Mouse (Mus musculus) hindbrain, embryonic 16.5 days (tissue): Measurements from ENCODE around the gene Mutyh. TPM values are rescaled to one million over a fixed set of nuclear protein-coding genes. Genes with fewer than 3 reads are reported as not detected.
A peak's percentile ranks its signal among the peaks of the same experiment; 100 is the strongest.

Source experiments
- ATAC-seq: fragments of 200-750 bp; cut with Nextera tagmentation; 2 replicates; pipeline ENCODE4 v1.8.0; 2017; ENCODE audit warnings: moderate TSS enrichment, moderate library complexity
- H3K27ac ChIP-seq: fragments of 300-500 bp; sonication (generic); 2 replicates; pipeline ENCODE4 v1.5.1; 2014; ENCODE audit warnings: low read depth, mild to moderate bottlenecking, control low read depth, low read length, moderate library complexity
- H3K27me3 ChIP-seq: fragments of 300-500 bp; sonication (generic); replicated peaks from 2 replicates; pipeline ENCODE4 v1.6.1; 2014; ENCODE audit warnings: low read length; ENCODE audit not compliant: control insufficient read depth, insufficient read depth
- H3K36me3 ChIP-seq: fragments of 300-500 bp; sonication (generic); 2 replicates; pipeline ENCODE4 v1.6.1; 2014; ENCODE audit warnings: mild to moderate bottlenecking, low read length, moderate library complexity, mixed read lengths; ENCODE audit not compliant: control insufficient read depth, insufficient read depth
- H3K4me1 ChIP-seq: fragments of 300-500 bp; sonication (generic); 2 replicates; pipeline ENCODE4 v1.6.1; 2014; ENCODE audit warnings: low read depth, low read length; ENCODE audit not compliant: control insufficient read depth, insufficient read depth
- H3K4me2 ChIP-seq: fragments of 300-500 bp; sonication (generic); 2 replicates; pipeline ENCODE4 v1.6.1; 2014; ENCODE audit warnings: mild to moderate bottlenecking, low read length, control low read depth, moderate library complexity
- H3K4me3 ChIP-seq: fragments of 300-500 bp; sonication (generic); 2 replicates; pipeline ENCODE4 v1.5.1; 2014; ENCODE audit warnings: mild to moderate bottlenecking, low read length, control low read depth, moderate library complexity
- H3K9ac ChIP-seq: fragments of 300-500 bp; sonication (generic); 2 replicates; pipeline ENCODE4 v1.6.1; 2014; ENCODE audit warnings: low read depth, mild to moderate bottlenecking, control low read depth, low read length, moderate library complexity
- H3K9me3 ChIP-seq: fragments of 300-500 bp; sonication (generic); 2 replicates; pipeline ENCODE4 v1.6.1; 2014; ENCODE audit warnings: mild to moderate bottlenecking, low read length, moderate library complexity; ENCODE audit not compliant: control insufficient read depth
- WGBS: fragments of 180-500 bp; shearing (Covaris S2); extraction: QIAGEN DNeasy Blood & Tissue Kit; methylation state at CpG from one replicate; pipeline ENCODE4 v1.1.7; 2014; 5-methylcytosine and 5-hydroxymethylcytosine counted together
- polyA plus RNA-seq: library from polyadenylated mRNA; unstranded; fragments of >200 nt; fragmentation: Nextera tagmentation; extraction: Ambion mirVana; gene quantifications from 2 replicates; pipeline ENCODE4 v1.2.1, GENCODE M21; 2015

The Mutyh gene
- polyA plus RNA-seq, 1 experiment from 2014 or later, result 6.8 TPM

DNA sequence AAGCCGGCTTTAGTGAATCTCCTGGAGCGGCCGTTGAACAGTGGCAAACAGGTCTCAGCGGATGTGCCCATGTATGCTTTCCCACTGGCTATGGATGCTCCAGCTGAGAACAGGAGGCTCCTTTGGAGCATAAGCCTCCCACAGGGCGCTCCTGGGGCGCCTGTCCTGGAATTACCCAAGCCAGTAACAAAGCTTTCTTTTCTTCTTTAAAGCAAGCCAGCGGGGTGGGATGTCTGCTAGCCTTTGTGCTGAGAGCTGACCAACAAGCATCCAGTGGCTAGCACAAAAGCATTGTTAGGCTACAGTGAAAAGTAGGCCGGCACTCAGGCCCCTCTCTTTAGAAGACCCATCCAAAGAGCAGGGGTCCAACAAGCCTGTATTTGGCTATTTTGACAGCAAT, 25.4 kb upstream of the Mutyh start:
- Histone ChIP-seq H3K9ac (no peak overlapping the region), H3K4me2 (no peak overlapping the region), H3K4me1 (peaks cover 3% of the 10 kb centered on the region), H3K27me3 (no peaks in the 10 kb centered on the region), H3K9me3 (no peaks in the 10 kb centered on the region), H3K4me3 (no peak overlapping the region), H3K36me3 (no peaks in the 10 kb centered on the region), H3K27ac (no peak overlapping the region)
- WGBS, result 6% methylated on average over 8 of the region's 8 CpGs
- ATAC-seq, result no peak

DNA sequence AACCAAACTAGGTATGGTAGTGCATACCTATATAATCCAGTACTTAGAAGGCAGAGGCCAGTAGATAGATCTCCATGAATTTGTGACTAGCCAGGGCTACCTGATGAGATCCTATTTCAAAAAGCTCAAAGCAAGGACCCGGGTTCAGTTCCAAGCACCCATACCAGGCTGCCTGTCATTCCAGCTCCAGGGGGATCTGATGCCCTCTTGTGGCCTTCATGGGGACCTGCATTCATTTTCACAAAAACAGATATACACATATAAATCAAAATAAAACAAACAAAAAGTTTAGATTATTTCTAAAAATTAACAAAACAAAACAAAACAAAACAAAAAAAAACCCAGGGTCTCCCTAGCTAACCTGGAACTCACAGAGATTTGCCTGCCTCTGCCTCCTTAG, 20.9 kb upstream of the Mutyh start:
- no peaks in the 10 kb centered on the region for H3K27me3 ChIP-seq
- H3K27ac ChIP-seq, result no peak overlapping the region
- peaks cover 3% of the 10 kb centered on the region for H3K4me1 ChIP-seq
- no peak overlapping the region for H3K9ac ChIP-seq
- no peaks in the 10 kb centered on the region for H3K36me3 ChIP-seq
- no peak for ATAC-seq
- H3K9me3 ChIP-seq, result no peaks in the 10 kb centered on the region
- H3K4me2 ChIP-seq, result no peak overlapping the region
- H3K4me3 ChIP-seq, result no peak overlapping the region
- 100% methylated on average over 1 of the region's 1 CpGs for WGBS

DNA sequence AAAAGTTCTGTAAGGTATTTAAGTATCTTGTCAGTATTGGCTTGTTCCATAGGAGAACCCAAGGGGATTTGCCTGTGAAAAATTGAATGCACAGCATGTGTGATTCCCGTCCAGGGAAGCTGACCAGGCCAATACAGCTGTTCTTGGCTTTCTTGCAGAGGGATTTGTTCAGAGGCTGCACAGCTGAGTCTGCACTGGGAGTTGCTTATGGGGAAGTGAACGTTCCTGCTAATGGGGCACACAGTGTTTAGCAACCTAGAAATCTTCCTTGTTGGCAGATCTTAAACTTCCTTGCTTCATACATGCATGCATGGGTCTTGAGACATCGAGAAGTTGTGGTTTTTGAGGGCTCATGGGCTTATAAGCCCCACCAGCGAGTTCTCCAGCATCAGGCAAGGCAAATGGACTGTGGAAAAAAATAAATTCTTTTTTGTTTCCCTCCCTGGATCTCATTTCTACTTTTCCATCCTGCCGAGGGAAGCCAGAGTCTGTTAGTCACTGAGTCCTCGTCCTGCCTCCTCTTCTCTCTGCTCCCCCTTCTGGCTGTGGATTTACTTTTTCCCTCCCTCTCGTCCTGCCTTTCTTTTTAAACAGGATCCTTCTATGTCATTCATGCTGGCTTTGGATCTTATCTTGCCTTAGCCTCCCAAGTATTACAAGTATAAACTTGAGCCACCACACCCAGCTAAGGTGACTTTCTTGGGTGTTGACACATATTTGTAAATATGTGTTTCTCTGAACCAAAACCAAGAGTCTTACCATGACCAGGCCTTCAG, 19.4 kb upstream of the Mutyh start:
- WGBS, result 41% methylated on average over 7 of the region's 7 CpGs

DNA sequence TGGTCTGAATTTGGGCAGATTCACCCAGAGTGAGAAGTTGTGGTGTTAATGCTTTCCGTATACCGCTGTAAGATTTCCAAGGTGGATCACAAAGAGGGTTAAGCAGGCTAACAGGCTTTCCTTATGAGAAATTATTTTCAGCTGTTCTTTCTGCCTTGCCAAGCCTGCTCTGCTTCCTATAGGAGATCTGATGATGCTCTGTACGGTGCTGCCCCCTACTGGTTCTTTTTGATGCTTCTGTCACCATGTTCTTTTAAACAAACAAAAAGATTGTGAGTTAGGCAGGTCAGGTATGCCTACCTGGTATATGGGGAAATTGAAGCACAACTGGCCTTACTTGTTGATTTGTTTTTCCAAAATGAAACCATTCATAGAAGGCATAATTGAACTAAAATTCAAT, 18.6 kb upstream of the Mutyh start:
- no peaks in the 10 kb centered on the region for H3K27me3 ChIP-seq
- H3K4me1 ChIP-seq, result no peaks in the 10 kb centered on the region
- no peak overlapping the region for H3K27ac ChIP-seq
- ATAC-seq, result peak; percentile 67
- no peaks in the 10 kb centered on the region for H3K9me3 ChIP-seq
- H3K9ac ChIP-seq, result no peak overlapping the region
- no peak overlapping the region for H3K4me3 ChIP-seq
- no peak overlapping the region for H3K4me2 ChIP-seq
- WGBS, result 12% methylated on average over 3 of the region's 3 CpGs
- no peaks in the 10 kb centered on the region for H3K36me3 ChIP-seq

More for the DNA sequence above, 19.4 kb upstream of the Mutyh start:
- Histone ChIP-seq H3K9me3 (no peaks in the 10 kb centered on the region), H3K27ac (no peak overlapping the region), H3K9ac (no peak overlapping the region), H3K4me1 (no peaks in the 10 kb centered on the region), H3K36me3 (no peaks in the 10 kb centered on the region), H3K27me3 (no peaks in the 10 kb centered on the region), H3K4me3 (no peak overlapping the region), H3K4me2 (no peak overlapping the region)
- ATAC-seq, result no peak

DNA sequence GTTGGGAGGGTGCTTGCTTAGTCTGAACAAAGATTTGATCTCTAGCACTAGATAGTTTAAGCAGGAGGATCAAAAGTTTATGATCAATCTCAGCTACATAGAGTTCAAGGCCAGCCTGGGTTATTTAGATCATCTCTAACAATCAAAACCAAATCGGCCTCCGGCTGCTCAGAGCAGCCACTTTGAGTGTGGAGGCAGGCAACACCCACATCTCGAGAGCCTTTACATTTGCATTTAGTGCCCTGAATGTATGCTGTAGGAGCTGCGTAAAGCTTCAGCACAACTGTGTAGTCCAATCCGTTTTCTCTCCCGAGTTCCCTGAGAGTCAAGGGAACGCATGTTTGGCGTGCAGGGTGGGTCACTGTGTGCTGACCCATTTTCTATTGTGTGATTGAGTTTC, 15.1 kb upstream of the Mutyh start:
- H3K9me3 ChIP-seq, result no peaks in the 10 kb centered on the region
- no peak overlapping the region for H3K4me2 ChIP-seq
- ATAC-seq, result no peak
- no peaks in the 10 kb centered on the region for H3K4me1 ChIP-seq
- H3K4me3 ChIP-seq, result no peak overlapping the region
- H3K36me3 ChIP-seq, result no peaks in the 10 kb centered on the region
- H3K27me3 ChIP-seq, result no peaks in the 10 kb centered on the region
- H3K9ac ChIP-seq, result no peak overlapping the region
- WGBS, result 89% methylated on average over 8 of the region's 8 CpGs
- H3K27ac ChIP-seq, result no peak overlapping the region

DNA sequence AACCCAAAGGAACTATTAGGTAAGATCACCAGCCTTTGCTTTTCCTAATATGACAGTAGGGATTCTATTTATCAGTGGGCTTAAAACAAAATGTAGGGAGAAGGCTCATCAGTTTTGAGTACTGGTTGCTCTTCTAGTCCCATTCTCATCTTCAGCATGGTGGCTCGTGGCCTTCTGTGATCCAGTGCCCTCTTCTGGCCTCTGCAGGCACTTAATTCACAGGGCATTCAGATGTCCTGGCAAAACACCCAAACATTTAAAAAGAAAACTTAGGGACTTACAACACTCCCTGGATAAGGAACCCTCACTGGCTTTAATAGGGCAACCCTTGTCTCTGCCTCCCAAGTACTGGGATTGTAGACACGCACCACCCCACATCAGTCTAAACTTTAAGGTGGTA, 13.2 kb upstream of the Mutyh start:
- ATAC-seq, result no peak
- Histone ChIP-seq H3K9ac (no peak overlapping the region), H3K4me3 (no peak overlapping the region), H3K36me3 (no peaks in the 10 kb centered on the region), H3K27me3 (no peaks in the 10 kb centered on the region), H3K4me1 (no peaks in the 10 kb centered on the region), H3K9me3 (no peaks in the 10 kb centered on the region), H3K4me2 (no peak overlapping the region), H3K27ac (no peak overlapping the region)
- WGBS, result 77% methylated on average over 2 of the region's 2 CpGs

DNA sequence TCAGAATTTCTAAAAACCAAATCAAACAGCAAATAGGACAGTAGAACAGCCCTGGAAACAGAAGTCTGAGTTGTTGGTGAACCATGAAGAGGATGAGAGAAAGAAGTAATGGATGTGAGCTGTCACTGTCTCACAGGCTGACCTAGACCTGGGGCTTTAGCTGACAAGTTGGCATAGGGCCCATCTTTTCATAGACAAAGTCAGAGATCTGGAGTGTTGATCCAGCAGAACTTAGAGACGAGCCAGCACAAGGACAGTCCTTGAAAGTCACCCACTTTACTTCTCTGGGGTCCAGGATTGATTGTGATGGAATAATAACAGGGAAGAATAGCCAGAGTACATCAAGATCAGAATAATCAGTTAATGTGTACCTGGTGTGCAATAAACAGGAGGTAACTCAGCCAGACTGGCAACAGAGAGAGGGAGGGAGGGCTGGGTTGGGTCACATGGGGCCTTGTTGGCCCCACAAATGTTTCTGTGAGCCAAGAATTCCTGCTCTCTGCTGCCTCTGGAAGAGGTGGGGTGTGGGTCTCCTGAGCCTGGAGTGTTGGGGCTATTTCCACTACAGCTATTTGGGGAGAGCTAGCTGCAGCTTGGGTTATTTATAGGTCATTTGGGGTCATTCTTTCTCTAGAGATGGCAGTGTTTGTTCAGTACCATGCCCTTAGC, 10.9 kb upstream of the Mutyh start:
- no peak overlapping the region for H3K4me2 ChIP-seq
- H3K9ac ChIP-seq, result no peak overlapping the region
- H3K4me3 ChIP-seq, result no peak overlapping the region
- no peaks in the 10 kb centered on the region for H3K27me3 ChIP-seq
- ATAC-seq, result no peak
- no peaks in the 10 kb centered on the region for H3K36me3 ChIP-seq
- no peaks in the 10 kb centered on the region for H3K9me3 ChIP-seq
- H3K4me1 ChIP-seq, result no peaks in the 10 kb centered on the region
- no peak overlapping the region for H3K27ac ChIP-seq
- 66% methylated on average over 1 of the region's 1 CpGs for WGBS

DNA sequence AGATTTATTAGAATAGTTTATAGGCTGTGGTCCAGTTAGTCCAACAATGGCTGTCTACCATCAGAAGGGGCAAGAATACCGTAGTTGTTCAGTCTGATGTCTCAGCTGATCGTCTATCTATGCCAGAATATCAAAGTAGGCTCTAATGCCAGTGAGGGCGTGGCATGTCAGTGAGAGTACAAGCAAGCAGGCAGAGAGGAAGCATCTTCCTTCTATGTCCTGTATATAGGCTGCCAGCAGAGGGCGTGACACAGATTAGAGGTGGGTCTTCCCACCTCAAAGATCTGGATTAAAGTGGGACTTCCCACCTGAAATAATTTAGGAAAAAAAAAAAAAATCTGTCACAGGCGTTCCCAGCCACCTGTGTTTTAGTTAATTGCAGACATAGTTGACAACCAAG, 7.6 kb upstream of the Mutyh start:
- no peak overlapping the region for H3K4me2 ChIP-seq
- no peaks in the 10 kb centered on the region for H3K27me3 ChIP-seq
- H3K4me1 ChIP-seq, result no peaks in the 10 kb centered on the region
- no peak overlapping the region for H3K27ac ChIP-seq
- no peak overlapping the region for H3K4me3 ChIP-seq
- 40% methylated on average over 5 of the region's 5 CpGs for WGBS
- H3K9me3 ChIP-seq, result no peaks in the 10 kb centered on the region
- no peak overlapping the region for H3K9ac ChIP-seq
- no peak for ATAC-seq
- peaks cover 19% of the 10 kb centered on the region for H3K36me3 ChIP-seq

DNA sequence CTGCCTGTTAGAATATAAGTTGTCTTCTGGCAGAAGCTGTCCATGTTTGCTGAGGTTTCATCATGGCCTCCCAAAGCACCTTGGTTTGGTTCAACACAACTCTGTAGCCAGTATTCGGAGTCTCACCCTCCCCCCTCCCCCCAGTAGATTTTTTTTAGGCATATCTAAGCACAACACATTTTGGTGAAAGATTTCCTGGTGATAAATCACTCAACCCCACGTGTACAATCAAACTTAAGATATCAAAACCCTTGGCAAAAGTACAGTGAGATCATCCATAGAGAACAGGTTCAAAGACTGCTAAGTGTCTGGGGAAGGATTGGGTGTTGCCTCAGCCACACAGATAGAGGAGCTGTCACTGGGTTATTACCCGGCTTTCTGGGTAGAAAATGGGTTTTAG, 3.5 kb downstream of the Mutyh start:
- no peak for ATAC-seq
- Histone ChIP-seq H3K27me3 (no peaks in the 10 kb centered on the region), H3K9ac (no peak overlapping the region), H3K9me3 (no peaks in the 10 kb centered on the region), H3K4me3 (no peak overlapping the region), H3K36me3 (no peaks in the 10 kb centered on the region), H3K4me2 (no peak overlapping the region), H3K4me1 (peaks cover 9% of the 10 kb centered on the region), H3K27ac (no peak overlapping the region)
- WGBS, result 86% methylated on average over 3 of the region's 3 CpGs
